Mouse (Mus musculus) liver, adult 2 months (tissue): ENCODE results near the gene Srxn1.

Experiments used
- CTCF ChIP-seq: fragments of 200-500 bp; IDR thresholded peaks from 2 replicates; pipeline ENCODE4 v1.5.1; 2011; ENCODE audit warnings: low read depth, low read length, control low read depth
- POLR2A ChIP-seq: fragments of 200-500 bp; IDR thresholded peaks from 2 replicates; pipeline ENCODE4 v1.6.1; 2011; ENCODE audit warnings: low read length, control low read depth; ENCODE audit not compliant: insufficient read depth; ENCODE audit errors: extremely low read depth

DNA sequence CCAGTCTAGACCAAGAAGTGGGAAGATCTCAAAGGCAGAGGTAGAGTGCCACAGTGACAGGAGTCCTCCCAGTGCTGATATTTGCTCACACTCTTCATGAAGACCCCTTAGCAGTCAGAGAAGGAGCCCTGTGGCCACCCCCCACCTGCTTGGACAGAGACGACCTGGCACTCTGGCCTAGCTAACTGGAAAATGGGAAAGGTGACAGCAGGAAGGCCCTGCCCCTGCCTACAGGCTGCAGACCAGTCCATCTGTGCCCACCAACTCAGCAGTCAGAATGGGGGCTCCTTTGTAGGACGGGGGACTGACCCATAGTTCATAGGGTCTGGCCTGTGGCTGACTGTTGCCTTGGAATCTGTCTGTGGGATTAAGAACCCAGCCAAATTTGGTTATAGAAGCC, 40.4 kb downstream of the Srxn1 start:
- TF ChIP-seq CTCF (no peak), POLR2A (no peak)
